In genomic region chr3:83025036-83025435, GRCm38 (mm10) we compare ENCODE assay signal across 10 mouse cellular contexts. TPM values are rescaled to one million over a fixed set of nuclear protein-coding genes. Genes with fewer than 3 reads are reported as not detected.
"Had no signal": no experiment of that assay in that cellular context is flagged by ENCODE, and none has a peak within 500 bp of the region (broad histone marks: within the 10 kb centered on the region; RNA-seq: fewer than 3 reads in every experiment).

No protein-coding gene starts in this region.

- DNase-seq: left cerebral cortex, postnatal 4 days; lung, adult 2 months; lung, postnatal 4 days; right cerebral cortex, postnatal 14 days; thymus, postnatal 36 days had no signal

- H3K4me1 ChIP-seq: stomach, embryonic 15.5 days had no signal

- H3K9me3 ChIP-seq: midbrain, embryonic 10.5 days; stomach, embryonic 15.5 days had no signal

- H3K27me3 ChIP-seq: stomach, embryonic 15.5 days had no signal

- H3K9ac ChIP-seq: stomach, embryonic 15.5 days had no signal

- ATAC-seq: lung, postnatal 0 days; midbrain, embryonic 16.5 days had no signal

- H3K4me2 ChIP-seq: stomach, embryonic 15.5 days had no signal

- H3K27ac ChIP-seq: midbrain, embryonic 10.5 days; stomach, embryonic 15.5 days had no signal

- H3K36me3 ChIP-seq: midbrain, embryonic 10.5 days; stomach, embryonic 15.5 days had no signal

- H3K4me3 ChIP-seq: midbrain, embryonic 10.5 days; stomach, embryonic 15.5 days had no signal

RNA-seq across cellular contexts. Expression of gene Fga, which starts 0.8 kb away (rescaled TPM):
- polyA plus RNA-seq: midbrain, embryonic 10.5 days; midbrain, embryonic 16.5 days had no signal

RNA-seq across cellular contexts. Expression of gene Fgg, which starts 17.5 kb away (rescaled TPM):
- polyA plus RNA-seq: midbrain, embryonic 16.5 days had no signal

RNA-seq across cellular contexts. Expression of gene Fgb, which starts 24.6 kb away (rescaled TPM):
- polyA plus RNA-seq: midbrain, embryonic 10.5 days; midbrain, embryonic 16.5 days; spleen, adult 2 months had no signal
